Mouse (Mus musculus) G1E-ER4 (cell line): ENCODE measurements around the gene Noa1. TPM values are rescaled to one million over a fixed set of nuclear protein-coding genes. Genes with fewer than 3 reads are reported as not detected.

ENCODE experiments used
- GATA1 ChIP-seq: IDR thresholded peaks from one replicate; pipeline ENCODE4 v1.8.0; 2012; ENCODE audit warnings: low read length, inconsistent platforms
- polyA plus RNA-seq: library from polyadenylated mRNA; stranded (reverse); fragments of >175 nt; gene quantifications from 2 replicates; pipeline ENCODE4 v1.2.3, GENCODE M21; 2012

Gene Noa1
- 48.0 and 48.5 TPM in 2 replicates for polyA plus RNA-seq

- TF ChIP-seq GATA1 = no peak
These were observed at the start of gene Noa1, which contains the start of gene Polr2b for GRCm38 (mm10) chr5:77309924-77310772. TSS of gene Noa1 (minus strand) at chr5:77310084. TSS of gene Polr2b (plus strand) at chr5:77310147.

GRCm38 (mm10) chr5:77358347-77358746, 48.5 kb upstream of the Noa1 start:
- no peak for TF ChIP-seq GATA1

GRCm38 (mm10) chr5:77357405-77358149, 47.7 kb upstream of the Noa1 start:
- TF ChIP-seq GATA1 = no peak

GRCm38 (mm10) chr5:77355307-77356265, 45.7 kb upstream of the Noa1 start:
- TF ChIP-seq GATA1 = no peak

GRCm38 (mm10) chr5:77354361-77354787, 44.5 kb upstream of the Noa1 start:
- no peak for TF ChIP-seq GATA1

GRCm38 (mm10) chr5:77351691-77352090, 41.8 kb upstream of the Noa1 start:
- no peak for TF ChIP-seq GATA1

GRCm38 (mm10) chr5:77349971-77350658, 40.2 kb upstream of the Noa1 start:
- no peak for TF ChIP-seq GATA1

- no peak for TF ChIP-seq GATA1
These were observed 39.0 kb upstream of the Noa1 start for GRCm38 (mm10) chr5:77348901-77349300.

- TF ChIP-seq GATA1 = no peak
These were observed 30.1 kb upstream of the Noa1 start for GRCm38 (mm10) chr5:77340033-77340432.

GRCm38 (mm10) chr5:77330154-77330553, 20.3 kb upstream of the Noa1 start:
- no peak for TF ChIP-seq GATA1

- TF ChIP-seq GATA1 = no peak
These were observed 15.1 kb upstream of the Noa1 start for GRCm38 (mm10) chr5:77324936-77325335.

- no peak for TF ChIP-seq GATA1
These were observed 5.1 kb upstream of the Noa1 start for GRCm38 (mm10) chr5:77314986-77315385.

- no peak for TF ChIP-seq GATA1
These were observed 4.3 kb upstream of the Noa1 start for GRCm38 (mm10) chr5:77314206-77314605.

GRCm38 (mm10) chr5:77309051-77309906, 605 bp downstream of the Noa1 start:
- TF ChIP-seq GATA1 = no peak
